Mouse (Mus musculus) megakaryocyte, embryonic 14.5 days (primary cell): ENCODE results near the gene Baiap2. TPM values are rescaled to one million over a fixed set of nuclear protein-coding genes. Genes with fewer than 3 reads are reported as not detected.

Experiments used
- H3K27me3 ChIP-seq: replicated peaks from 2 replicates; pipeline ENCODE3; 2012; ENCODE audit warnings: inconsistent platforms
- H3K36me3 ChIP-seq: replicated peaks from 2 replicates; pipeline ENCODE3; 2012; ENCODE audit warnings: low read length, inconsistent platforms, mixed read lengths
- H3K4me1 ChIP-seq: 2 replicates; pipeline ENCODE4 v1.6.1; 2012; ENCODE audit warnings: inconsistent platforms
- H3K4me3 ChIP-seq: replicated peaks from 2 replicates; pipeline ENCODE3; 2012; ENCODE audit warnings: moderate library complexity, mild to moderate bottlenecking, inconsistent platforms
- H3K9me3 ChIP-seq: 2 replicates; pipeline ENCODE4 v1.6.1; 2012; ENCODE audit warnings: inconsistent platforms
- FLI1 ChIP-seq: IDR thresholded peaks from 2 replicates; pipeline ENCODE4 v1.6.1; 2012; ENCODE audit warnings: low read length, inconsistent platforms, mixed read lengths
- GATA1 ChIP-seq: IDR thresholded peaks from 3 replicates; pipeline ENCODE4 v1.6.1; 2012; ENCODE audit warnings: mixed read lengths, low read length, inconsistent platforms, borderline replicate concordance
- polyA plus RNA-seq: library from polyadenylated mRNA; stranded (reverse); fragments of >175 nt; gene quantifications from 2 replicates; pipeline ENCODE4 v1.2.3, GENCODE M21; 2012; ENCODE audit warnings: low replicate concordance; ENCODE audit not compliant: insufficient read depth

Baiap2 gene
- polyA plus RNA-seq, result 37.8 and 62.9 TPM in 2 replicates

DNA sequence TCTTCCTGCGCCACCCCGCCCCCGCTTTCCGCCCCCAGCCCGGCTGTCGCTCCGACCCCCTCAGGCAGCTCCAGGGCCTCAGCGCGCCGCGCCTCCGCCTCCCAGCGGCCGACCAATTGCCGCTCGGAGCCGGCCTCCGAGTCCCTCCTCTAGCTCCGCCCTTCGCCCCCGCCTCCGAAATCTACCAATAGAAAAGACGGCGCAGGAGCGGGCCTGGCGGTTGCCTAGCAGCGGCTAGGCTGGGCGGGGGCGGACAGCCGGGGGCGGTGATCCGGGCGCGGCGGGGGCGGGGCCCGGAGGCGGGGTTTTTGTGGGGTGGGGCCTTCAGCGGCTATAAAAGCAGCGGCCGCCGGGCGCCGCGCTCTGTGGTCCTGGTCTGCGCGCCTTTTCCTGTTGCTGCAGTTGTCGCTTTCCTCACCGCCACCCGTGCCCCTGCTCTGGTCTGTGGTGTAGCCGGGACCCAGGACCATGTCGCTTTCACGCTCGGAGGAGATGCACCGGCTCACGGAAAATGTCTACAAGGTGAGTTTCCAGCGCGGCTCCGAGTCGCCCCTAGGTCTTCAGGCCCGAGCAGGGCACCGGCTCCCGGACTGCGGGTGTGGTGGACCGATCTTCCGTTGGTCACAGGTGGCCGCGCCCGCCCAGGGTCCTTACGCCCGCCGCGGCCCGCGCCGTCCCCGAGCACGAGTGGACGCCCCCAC, at the start of gene Baiap2:
Gene Baiap2 (plus strand): TSS at position 37 of the 701 bp plus-strand sequence.
- H3K27me3 ChIP-seq, result peaks cover 67% of the 10 kb centered on the region
- H3K9me3 ChIP-seq, result no peaks in the 10 kb centered on the region
- TF ChIP-seq GATA1 (no peak), FLI1 (no peak)
- H3K36me3 ChIP-seq, result peaks cover 18% of the 10 kb centered on the region
- H3K4me1 ChIP-seq, result peaks cover 92% of the 10 kb centered on the region
- H3K4me3 ChIP-seq, result peak within 1 kb of the TSS; percentile 97

DNA sequence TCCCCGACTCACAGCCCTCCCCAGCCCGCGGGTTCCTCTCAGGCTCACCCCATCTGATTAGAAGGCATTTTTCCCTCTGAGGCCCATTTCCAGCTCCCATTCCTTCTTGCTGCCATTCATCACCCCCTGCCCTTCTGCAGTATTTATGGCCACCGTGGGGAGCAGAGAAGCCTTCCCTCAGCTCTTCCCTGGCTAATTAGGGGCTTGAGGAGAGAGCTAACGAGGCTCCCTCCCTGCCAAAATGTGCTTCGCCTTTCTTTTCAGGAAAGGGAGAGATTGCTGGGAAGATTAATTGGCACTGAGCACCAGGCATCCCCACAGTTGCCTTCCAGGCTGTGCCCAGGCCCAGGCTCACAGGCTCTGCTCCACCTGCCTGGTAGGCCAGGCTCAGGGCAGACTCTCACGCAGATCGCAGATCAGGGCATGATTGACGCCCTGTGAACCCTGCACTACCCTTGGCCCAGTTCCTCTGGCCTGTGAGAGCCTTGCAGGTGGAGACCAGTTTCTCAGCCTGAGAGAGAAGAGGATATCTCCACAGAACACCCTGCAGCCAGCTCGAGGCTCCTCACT, 48.8 kb upstream of the Baiap2 start:
- peaks cover 25% of the 10 kb centered on the region for H3K4me1 ChIP-seq
- TF ChIP-seq FLI1, result no peak
- no peak for TF ChIP-seq GATA1
- H3K27me3 ChIP-seq, result no peaks in the 10 kb centered on the region
- no peak overlapping the region for H3K4me3 ChIP-seq
- H3K9me3 ChIP-seq, result no peaks in the 10 kb centered on the region
- peaks cover 98% of the 10 kb centered on the region for H3K36me3 ChIP-seq

DNA sequence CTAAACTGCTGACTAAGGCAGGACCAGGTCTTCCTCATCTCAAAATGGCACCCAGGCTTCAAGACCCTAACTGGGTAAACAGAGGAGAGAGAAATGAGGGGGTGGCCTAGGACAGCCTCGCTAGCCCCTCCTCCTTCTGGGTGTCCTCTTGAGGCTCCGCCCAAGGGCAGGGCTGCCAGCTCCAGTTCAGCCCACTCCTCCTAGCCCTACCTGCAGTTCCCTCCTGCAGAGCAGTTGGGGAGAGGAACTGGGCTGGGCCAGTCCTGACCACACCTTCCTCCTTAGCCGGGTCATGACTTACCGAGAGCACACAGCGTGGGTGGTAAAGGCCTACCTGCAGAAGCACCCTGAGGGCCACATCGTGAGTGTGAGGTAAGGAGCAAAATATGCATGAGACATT, 47.9 kb upstream of the Baiap2 start:
- H3K4me1 ChIP-seq, result peaks cover 25% of the 10 kb centered on the region
- TF ChIP-seq GATA1 (no peak), FLI1 (no peak)
- no peak overlapping the region for H3K4me3 ChIP-seq
- H3K36me3 ChIP-seq, result peaks cover 98% of the 10 kb centered on the region
- peaks cover 1% of the 10 kb centered on the region for H3K27me3 ChIP-seq
- no peaks in the 10 kb centered on the region for H3K9me3 ChIP-seq

DNA sequence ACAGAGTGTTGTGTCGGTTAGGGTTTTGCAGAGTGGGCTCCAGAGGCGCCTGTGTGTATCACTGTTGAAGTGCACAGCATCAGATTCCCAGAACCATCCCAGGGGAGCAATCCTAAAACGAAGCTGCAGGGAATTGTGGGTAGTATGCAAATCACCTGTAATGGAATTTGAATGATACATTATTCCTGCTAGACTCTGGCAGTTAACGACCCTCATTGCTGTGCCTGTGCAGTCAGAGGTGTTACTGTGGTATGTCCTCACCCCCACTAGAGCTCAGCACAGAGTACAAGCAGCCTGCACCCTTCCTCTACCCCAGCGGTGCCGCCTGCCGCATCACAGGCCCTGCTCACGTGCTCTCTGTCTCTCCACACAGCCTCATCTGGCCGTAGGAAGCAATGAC, 45.5 kb upstream of the Baiap2 start:
- no peaks in the 10 kb centered on the region for H3K9me3 ChIP-seq
- H3K27me3 ChIP-seq, result peaks cover 15% of the 10 kb centered on the region
- H3K4me1 ChIP-seq, result peaks cover 25% of the 10 kb centered on the region
- TF ChIP-seq FLI1 (no peak), GATA1 (no peak)
- no peak overlapping the region for H3K4me3 ChIP-seq
- peaks cover 77% of the 10 kb centered on the region for H3K36me3 ChIP-seq

DNA sequence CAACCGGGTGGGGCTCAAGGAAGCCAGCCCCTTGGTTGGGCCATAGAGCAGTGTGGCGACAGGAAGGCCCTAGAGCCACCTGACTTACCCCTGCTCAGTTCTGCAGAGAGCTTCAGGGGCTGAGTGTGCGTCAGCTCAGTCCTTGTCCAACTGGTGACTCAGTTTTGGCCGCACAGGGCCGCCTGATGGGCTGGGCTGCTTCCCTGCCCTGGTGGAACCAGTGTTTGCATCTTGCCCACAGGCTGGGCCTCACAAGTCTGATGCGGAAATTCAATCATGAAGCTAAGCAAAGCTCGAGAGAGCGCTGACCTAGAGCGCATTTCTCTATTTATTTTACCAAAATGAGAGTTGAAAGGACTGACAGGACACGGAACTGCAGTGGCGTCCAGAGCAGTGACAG, 43.6 kb upstream of the Baiap2 start:
- Histone ChIP-seq H3K4me1 (peaks cover 26% of the 10 kb centered on the region), H3K36me3 (peaks cover 57% of the 10 kb centered on the region), H3K9me3 (no peaks in the 10 kb centered on the region), H3K4me3 (no peak overlapping the region), H3K27me3 (peaks cover 27% of the 10 kb centered on the region)
- TF ChIP-seq GATA1, result no peak
- no peak for TF ChIP-seq FLI1

DNA sequence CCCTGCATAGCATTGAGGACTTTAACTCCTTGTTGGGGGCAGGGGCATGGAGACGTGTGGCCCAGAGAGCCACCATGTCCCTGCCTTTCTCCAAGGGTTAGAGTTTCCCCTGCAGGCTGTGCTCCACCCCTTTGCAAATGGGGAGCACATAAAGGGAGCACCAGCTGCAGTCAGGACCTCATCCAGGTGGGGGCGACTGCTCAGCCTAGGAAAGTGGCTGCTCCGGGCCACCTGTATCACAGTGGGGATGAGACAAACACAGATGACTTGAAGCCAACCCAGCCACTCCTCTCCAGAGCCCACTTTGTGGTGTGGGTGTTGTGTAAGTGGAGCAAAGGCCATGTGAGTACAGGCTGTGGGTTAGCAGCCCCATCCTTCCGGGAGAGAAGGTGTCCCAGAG, 41.4 kb upstream of the Baiap2 start:
- TF ChIP-seq GATA1 (no peak), FLI1 (no peak)
- Histone ChIP-seq H3K4me3 (no peak overlapping the region), H3K27me3 (peaks cover 45% of the 10 kb centered on the region), H3K9me3 (no peaks in the 10 kb centered on the region), H3K36me3 (peaks cover 35% of the 10 kb centered on the region), H3K4me1 (peaks cover 21% of the 10 kb centered on the region)

DNA sequence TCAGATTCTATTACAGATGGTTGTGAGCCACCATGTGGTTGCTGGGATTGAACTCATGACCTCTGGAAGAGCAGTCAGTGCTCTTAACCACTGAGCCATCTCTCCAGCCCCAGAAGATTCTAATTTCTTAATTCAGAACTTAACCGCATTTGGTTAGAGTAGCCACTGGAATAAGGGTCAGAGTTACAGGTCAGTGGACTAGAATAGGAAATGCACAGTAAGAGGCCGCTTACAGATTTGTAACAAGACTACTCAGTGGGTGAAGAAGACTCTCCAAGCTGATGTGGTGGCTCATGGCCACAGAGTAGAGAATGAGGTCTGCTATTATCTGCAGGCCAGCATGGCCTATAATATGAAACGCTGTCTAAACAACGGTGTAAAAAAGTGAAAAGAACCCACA, 39.7 kb upstream of the Baiap2 start:
- no peak overlapping the region for H3K4me3 ChIP-seq
- peaks cover 59% of the 10 kb centered on the region for H3K27me3 ChIP-seq
- H3K36me3 ChIP-seq, result peaks cover 20% of the 10 kb centered on the region
- peaks cover 37% of the 10 kb centered on the region for H3K4me1 ChIP-seq
- TF ChIP-seq FLI1 (no peak), GATA1 (no peak)
- no peaks in the 10 kb centered on the region for H3K9me3 ChIP-seq

DNA sequence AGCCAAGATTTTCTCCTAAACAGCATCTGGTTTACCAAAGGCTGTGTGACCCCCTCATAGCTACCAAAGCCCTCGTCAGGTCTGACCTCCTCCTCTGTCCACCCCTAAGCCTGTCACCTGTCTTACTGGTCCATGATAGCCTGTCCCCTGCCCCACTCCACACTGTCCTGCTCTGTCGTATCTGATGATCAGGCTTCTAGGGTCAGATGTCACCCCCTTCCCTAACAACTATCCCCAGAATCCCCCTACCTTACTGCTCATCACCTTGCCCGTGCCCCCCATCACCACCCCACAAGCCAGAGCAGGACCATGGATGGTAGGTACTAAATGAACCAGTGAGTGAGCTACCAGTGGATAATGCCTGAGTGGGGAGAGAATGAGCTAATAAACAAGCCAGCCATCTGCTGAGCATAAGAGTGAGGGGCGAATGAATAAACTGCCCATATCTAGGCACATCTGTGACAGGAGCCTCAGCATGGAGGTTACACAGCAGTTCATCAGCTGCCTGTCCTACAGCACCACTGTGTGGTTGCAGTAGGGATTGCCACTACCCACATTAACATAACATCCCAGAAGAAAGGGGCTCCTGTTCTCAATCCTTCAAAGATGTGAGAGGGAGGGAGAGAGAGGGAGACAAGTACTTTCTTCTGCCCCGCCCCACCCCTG, 37.8 kb upstream of the Baiap2 start:
- Histone ChIP-seq H3K4me1 (peaks cover 52% of the 10 kb centered on the region), H3K9me3 (no peaks in the 10 kb centered on the region), H3K27me3 (peaks cover 68% of the 10 kb centered on the region), H3K4me3 (no peak overlapping the region), H3K36me3 (peaks cover 1% of the 10 kb centered on the region)
- TF ChIP-seq GATA1 (no peak), FLI1 (no peak)

DNA sequence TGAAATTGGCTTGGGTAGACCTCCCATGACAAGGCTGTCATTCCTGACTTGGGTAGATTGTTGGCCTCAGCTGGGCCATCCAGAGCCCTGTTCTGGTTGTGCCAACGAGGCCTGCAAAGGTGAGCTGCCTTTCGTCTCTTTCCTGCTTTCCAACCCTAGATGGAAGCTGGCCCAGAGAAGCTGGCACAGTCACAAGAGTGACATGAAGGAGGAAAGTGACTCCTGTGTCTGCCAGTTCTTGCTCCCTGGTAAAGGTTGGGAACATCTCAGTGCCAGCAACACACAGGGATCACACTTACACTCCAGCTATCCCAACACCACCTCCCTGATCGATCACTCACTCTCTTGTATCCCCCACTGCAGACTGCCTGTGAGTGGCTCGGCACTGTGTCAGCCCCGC, 36.8 kb upstream of the Baiap2 start:
- H3K4me3 ChIP-seq, result no peak overlapping the region
- H3K36me3 ChIP-seq, result no peaks in the 10 kb centered on the region
- H3K27me3 ChIP-seq, result peaks cover 63% of the 10 kb centered on the region
- TF ChIP-seq GATA1, result no peak
- no peak for TF ChIP-seq FLI1
- peaks cover under 1% of the 10 kb centered on the region; the same call in 1 of the 2 replicates for H3K9me3 ChIP-seq
- peaks cover 63% of the 10 kb centered on the region for H3K4me1 ChIP-seq
